ENCODE assay signal across 19 mouse cellular contexts in the genomic region with DNA sequence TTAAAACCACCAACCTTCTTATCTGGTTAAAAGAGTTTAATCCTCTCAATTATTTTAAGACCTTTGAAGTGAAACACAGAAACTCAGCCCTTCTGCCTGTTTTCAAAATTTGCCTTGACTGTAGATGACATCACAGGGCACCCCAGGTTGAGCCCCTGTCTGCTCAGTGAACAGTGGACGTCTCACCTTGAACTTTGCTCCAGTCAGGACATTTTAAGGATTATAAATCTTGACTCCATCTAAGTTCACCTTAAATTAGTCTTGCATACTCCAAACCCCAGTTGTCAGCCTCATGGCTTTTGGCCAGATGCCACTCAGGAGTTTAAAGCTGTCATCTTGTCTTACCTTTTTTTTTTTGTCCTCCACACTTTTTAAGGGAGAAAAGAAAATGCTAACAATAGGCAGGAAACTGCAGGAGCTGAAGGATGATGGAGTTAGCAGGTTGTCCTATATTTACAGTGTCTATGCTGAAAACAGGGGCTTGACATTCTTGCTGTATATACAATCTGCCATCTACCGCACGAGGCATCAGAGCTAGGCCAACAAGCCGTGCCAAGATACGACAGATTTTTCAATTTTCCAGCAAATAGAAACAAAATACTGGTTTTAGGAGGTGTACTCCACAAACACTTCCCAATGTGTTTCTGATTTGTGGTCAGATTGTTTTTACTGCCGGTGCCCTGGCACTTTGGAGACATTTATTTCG.
DNase-seq lines count a peak whose midpoint lies in the region; ATAC-seq lines count a peak whose summit lies in the region.
"Had no signal": no experiment of that assay in that cellular context is flagged by ENCODE, and none has a peak within 500 bp of the region (broad histone marks: within the 10 kb centered on the region; RNA-seq: fewer than 3 reads in every experiment).

No protein-coding gene starts in this region.

- H3K27me3 ChIP-seq in embryonic facial prominence, embryonic 11.5 days (ENCODE audit: control insufficient read depth, insufficient read depth, low read length), result no peaks in the 10 kb centered on the region
- H3K27me3 ChIP-seq in limb, embryonic 10.5 days (ENCODE audit: low read depth, poor library complexity, severe bottlenecking), result no peaks in the 10 kb centered on the region
- H3K27me3 ChIP-seq: heart, embryonic 12.5 days; midbrain, embryonic 15.5 days had no signal

- no peak overlapping the region for H3K27ac ChIP-seq in embryonic facial prominence, embryonic 11.5 days (replicated peaks; ENCODE audit: low read depth, low read length)
- H3K27ac ChIP-seq in limb, embryonic 10.5 days, result peak overlapping the region; percentile 53; the same call in 1 of the 2 replicates
- H3K27ac ChIP-seq: hindbrain, postnatal 0 days; midbrain, embryonic 15.5 days had no signal

- ATAC-seq in embryonic facial prominence, embryonic 11.5 days (replicated peaks; ENCODE audit: insufficient number of reproducible peaks, low FRiP score, low TSS enrichment, low read depth), result peak; percentile 76; the same call in 1 of the 2 replicates
- ATAC-seq: hindbrain, postnatal 0 days; midbrain, embryonic 15.5 days had no signal

- no peaks in the 10 kb centered on the region for H3K9me3 ChIP-seq in embryonic facial prominence, embryonic 11.5 days (replicated peaks; ENCODE audit: control insufficient read depth, low read length)
- no peaks in the 10 kb centered on the region for H3K9me3 ChIP-seq in limb, embryonic 10.5 days (replicated peaks)
- H3K9me3 ChIP-seq: embryonic facial prominence, embryonic 13.5 days; midbrain, embryonic 15.5 days had no signal

- H3K4me1 ChIP-seq in embryonic facial prominence, embryonic 11.5 days (ENCODE audit: control insufficient read depth, insufficient read depth, low read length), result no peaks in the 10 kb centered on the region
- peaks cover 17% of the 10 kb centered on the region for H3K4me1 ChIP-seq in limb, embryonic 10.5 days
- H3K4me1 ChIP-seq: midbrain, embryonic 15.5 days had no signal

- H3K4me3 ChIP-seq in embryonic facial prominence, embryonic 11.5 days (ENCODE audit: low read depth, low read length), result no peak overlapping the region
- H3K4me3 ChIP-seq in limb, embryonic 10.5 days, result no peak overlapping the region
- H3K4me3 ChIP-seq: embryonic facial prominence, embryonic 13.5 days; heart, embryonic 12.5 days; midbrain, embryonic 15.5 days had no signal

- DNase-seq in embryo, embryonic 11 days, result peak; percentile 37
- no peak for DNase-seq in embryo, embryonic 9.5 days (ENCODE audit: extremely low spot score)
- DNase-seq in NIH3T3 (ENCODE audit: low read depth), result peak; percentile 15
- DNase-seq in embryonic facial prominence, embryonic 11.5 days (ENCODE audit: low spot score), result peak; percentile 85
- DNase-seq in limb, embryonic 10.5 days (ENCODE audit: low spot score), result no peak
- DNase-seq in right cerebral cortex, postnatal 10 days (ENCODE audit: low spot score in 2 of 2), result no peak
- DNase-seq in cerebellum, postnatal 4 days (ENCODE audit: low spot score in 2 of 2), result no peak
- no peak for DNase-seq in cerebellum, adult 9-11 months
- DNase-seq: cerebellum, adult 8-10 months; gastrocnemius, postnatal 36 days; heart, postnatal 4 days; kidney, adult 2 months; lung, adult 2 months; right cerebral cortex, postnatal 25 days; thymus, adult 2 months had no signal

- H3K4me2 ChIP-seq in embryonic facial prominence, embryonic 11.5 days (ENCODE audit: low read depth, low read length), result no peak overlapping the region
- H3K4me2 ChIP-seq: embryonic facial prominence, embryonic 13.5 days; heart, embryonic 12.5 days; midbrain, embryonic 15.5 days had no signal

- no peak overlapping the region for H3K9ac ChIP-seq in embryonic facial prominence, embryonic 11.5 days (replicated peaks; ENCODE audit: low read length)
- H3K9ac ChIP-seq: embryonic facial prominence, embryonic 13.5 days; heart, embryonic 12.5 days; midbrain, embryonic 15.5 days had no signal

- 33% methylated on average over 7 of the region's 7 CpGs for WGBS in embryonic facial prominence, embryonic 11.5 days
- 51% methylated on average over 7 of the region's 7 CpGs for WGBS in limb, embryonic 10.5 days

- no peaks in the 10 kb centered on the region for H3K36me3 ChIP-seq in embryonic facial prominence, embryonic 11.5 days (replicated peaks; ENCODE audit: control insufficient read depth, insufficient read depth, low read depth, low read length)
- H3K36me3 ChIP-seq in limb, embryonic 10.5 days, result no peaks in the 10 kb centered on the region
- H3K36me3 ChIP-seq: embryonic facial prominence, embryonic 13.5 days; heart, embryonic 12.5 days; midbrain, embryonic 15.5 days had no signal

Comparison
In these comparisons a context has a peak if more than half of its experiments do, and no peak if none do; other contexts are left out.
1. DNase-seq: peak in embryo, embryonic 11 days (single experiment), NIH3T3 (single experiment) and embryonic facial prominence, embryonic 11.5 days (single experiment); none in embryo, embryonic 9.5 days (single experiment), limb, embryonic 10.5 days (single experiment), right cerebral cortex, postnatal 10 days (0 of 2), cerebellum, postnatal 4 days (0 of 2) and cerebellum, adult 9-11 months (single experiment).